Mouse (Mus musculus) lung, adult 2 months (tissue): ENCODE data around the gene Rab34. TPM values are rescaled to one million over a fixed set of nuclear protein-coding genes. Genes with fewer than 3 reads are reported as not detected.

Source experiments
- DNase-seq: peaks from one replicate; pipeline ENCODE4 v3.0.0; 2022
- H3K4me1 ChIP-seq: fragments of 200-500 bp; 2 replicates; pipeline ENCODE4 v1.6.1; 2011; ENCODE audit warnings: low read length; ENCODE audit not compliant: control insufficient read depth, insufficient read depth
- H3K4me3 ChIP-seq: fragments of 200-500 bp; replicated peaks from 2 replicates; pipeline ENCODE3; 2011; ENCODE audit warnings: low read depth, mild to moderate bottlenecking, control low read depth, low read length; ENCODE audit errors: extremely low read depth
- CTCF ChIP-seq: fragments of 200-500 bp; IDR thresholded peaks from 2 replicates; pipeline ENCODE4 v1.5.1; 2011; ENCODE audit warnings: mild to moderate bottlenecking, low read length, control low read depth; ENCODE audit not compliant: insufficient read depth
- POLR2A ChIP-seq: fragments of 200-500 bp; IDR thresholded peaks from 2 replicates; pipeline ENCODE4 v1.6.1; 2011; ENCODE audit warnings: low read depth, mild to moderate bottlenecking, control low read depth, low read length, borderline replicate concordance; ENCODE audit errors: extremely low read depth
- WGBS: fragments of 180-500 bp; shearing (Covaris S2); methylation state at CpG from one replicate; pipeline ENCODE4 v1.1.7; 2018; 5-methylcytosine and 5-hydroxymethylcytosine counted together
- polyA plus RNA-seq: library from polyadenylated mRNA; depleted of rRNA; stranded (reverse); fragments of >200 nt; gene quantifications from 2 replicates; pipeline ENCODE4 v1.2.3, GENCODE M21; 2012

Rab34 gene
- polyA plus RNA-seq, 1 experiment, result 45.4 TPM

DNA sequence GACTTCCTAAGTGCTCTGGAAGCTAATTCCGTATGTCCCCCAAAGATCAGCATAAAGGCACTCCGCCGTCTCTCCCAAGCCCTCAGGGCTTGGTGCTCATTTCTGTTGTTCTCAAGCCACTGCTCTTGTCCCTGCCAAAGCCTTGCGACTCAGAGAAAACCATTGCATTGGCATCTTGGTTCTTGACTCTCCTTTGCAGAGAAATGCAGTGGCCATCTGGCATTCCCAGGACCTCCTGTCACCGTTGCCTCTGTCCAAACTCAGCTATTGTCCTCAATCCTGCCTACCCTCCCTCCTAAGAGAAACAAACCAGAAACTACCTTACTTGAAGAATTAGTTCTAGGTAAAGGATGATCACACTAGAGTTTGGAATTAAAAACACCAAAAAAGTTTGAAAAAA, 32.6 kb upstream of the Rab34 start:
- TF ChIP-seq POLR2A, result no peak
- TF ChIP-seq CTCF, result no peak
- Histone ChIP-seq H3K4me1 (peaks cover 13% of the 10 kb centered on the region), H3K4me3 (no peak overlapping the region)
- 86% methylated on average over 5 of the region's 5 CpGs for WGBS
- no peak for DNase-seq

DNA sequence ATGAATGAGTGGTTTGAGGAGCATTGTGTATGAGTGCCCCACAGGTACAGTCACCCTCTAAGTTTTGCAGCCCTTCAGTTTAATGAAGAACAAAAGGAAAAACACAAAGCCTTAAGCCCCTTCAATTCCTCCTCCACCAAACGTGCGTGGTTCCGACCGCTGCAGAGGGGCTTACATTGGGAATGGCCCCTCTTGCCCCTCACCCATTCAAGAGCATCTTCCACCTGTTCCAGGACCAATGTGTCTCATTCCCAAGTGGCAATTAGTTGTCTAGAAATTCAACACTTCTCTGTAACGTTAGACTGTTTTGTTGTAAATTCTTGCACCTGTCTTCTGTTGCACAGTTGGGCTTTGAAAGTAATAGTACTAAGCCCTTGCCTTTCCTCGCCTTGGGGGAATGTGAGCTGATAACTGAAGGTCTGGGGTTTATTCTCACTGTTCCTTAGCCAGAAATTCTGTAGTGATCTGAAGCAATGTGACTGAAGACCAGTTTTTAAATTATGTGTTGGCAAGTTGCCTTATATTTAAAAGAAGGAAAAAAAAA, 32.0 kb upstream of the Rab34 start:
- DNase-seq, result no peak
- 82% methylated on average over 6 of the region's 6 CpGs for WGBS
- no peak overlapping the region for H3K4me3 ChIP-seq
- no peak for TF ChIP-seq CTCF
- TF ChIP-seq POLR2A, result no peak
- H3K4me1 ChIP-seq, result peaks cover 13% of the 10 kb centered on the region

DNA sequence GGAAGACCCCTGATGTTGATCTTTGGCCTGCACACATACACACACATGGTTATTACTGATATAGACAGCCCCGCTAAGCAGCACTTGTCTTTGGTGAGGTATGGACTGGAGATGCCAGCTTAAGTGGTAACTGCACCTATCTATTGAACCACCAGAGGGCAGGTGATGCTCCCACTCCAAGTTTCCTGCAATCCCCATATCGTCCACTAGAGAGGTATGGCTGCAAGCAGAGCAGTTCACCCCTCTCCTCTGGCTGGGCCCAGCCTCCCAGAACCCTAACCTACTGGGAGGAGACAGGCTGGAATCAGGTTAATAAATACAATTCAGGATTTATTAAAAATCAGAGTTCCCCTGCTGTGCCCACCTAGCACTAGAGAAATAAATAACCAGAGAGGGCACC, 29.1 kb upstream of the Rab34 start:
- H3K4me1 ChIP-seq, result peaks cover 7% of the 10 kb centered on the region
- H3K4me3 ChIP-seq, result no peak overlapping the region
- TF ChIP-seq POLR2A (no peak), CTCF (peak; percentile 100)
- 15% methylated on average over 2 of the region's 2 CpGs for WGBS
- DNase-seq, result peak; percentile 58

DNA sequence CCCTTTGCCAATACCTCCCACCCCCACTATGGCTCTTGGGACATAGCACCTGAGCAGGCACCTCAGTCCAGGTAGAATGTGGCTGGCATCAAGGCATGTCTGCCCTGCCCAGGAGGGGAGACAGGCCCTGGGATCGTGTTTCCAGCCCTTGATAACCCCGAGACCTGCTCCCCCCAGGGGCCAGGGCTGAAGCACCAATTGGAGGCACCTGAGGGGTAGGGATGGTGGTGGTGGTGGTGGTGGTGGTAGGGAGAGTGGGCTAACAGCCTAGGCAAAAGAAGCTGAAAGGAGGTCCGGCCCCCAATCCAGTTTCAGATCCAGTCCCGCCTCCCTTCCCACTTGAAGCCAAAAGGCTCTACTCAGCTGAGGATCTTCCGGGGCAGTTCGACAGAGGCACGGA, 28.7 kb upstream of the Rab34 start:
- Histone ChIP-seq H3K4me1 (peaks cover 9% of the 10 kb centered on the region), H3K4me3 (no peak overlapping the region)
- TF ChIP-seq POLR2A (no peak), CTCF (0 out of 2 replicates have a peak, but pooled peaks have one; percentile 2)
- no peak for DNase-seq
- WGBS, result 59% methylated on average over 7 of the region's 7 CpGs

DNA sequence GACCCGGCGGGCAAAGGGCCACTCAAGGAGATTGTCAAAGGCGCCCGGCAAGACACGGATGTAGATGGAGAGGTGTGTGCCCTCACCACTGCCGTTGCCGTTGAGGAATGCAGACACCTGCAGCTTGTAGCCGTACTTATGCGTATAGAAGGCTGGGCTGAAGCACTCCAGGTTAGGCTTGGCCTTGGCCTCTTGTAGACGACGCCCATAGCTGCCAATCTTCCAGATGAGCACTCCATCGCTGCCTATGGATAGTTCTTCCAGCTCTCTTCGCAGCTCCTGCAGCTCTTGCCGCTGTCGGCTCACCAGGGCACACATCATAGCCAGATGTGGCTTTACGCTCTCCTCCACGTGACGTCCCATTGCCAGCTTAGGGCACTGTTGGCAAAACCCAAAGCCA, 28.1 kb upstream of the Rab34 start:
- H3K4me3 ChIP-seq, result no peak overlapping the region
- DNase-seq, result no peak
- peaks cover 10% of the 10 kb centered on the region for H3K4me1 ChIP-seq
- TF ChIP-seq POLR2A, result no peak
- TF ChIP-seq CTCF, result no peak
- 71% methylated on average over 18 of the region's 18 CpGs for WGBS

DNA sequence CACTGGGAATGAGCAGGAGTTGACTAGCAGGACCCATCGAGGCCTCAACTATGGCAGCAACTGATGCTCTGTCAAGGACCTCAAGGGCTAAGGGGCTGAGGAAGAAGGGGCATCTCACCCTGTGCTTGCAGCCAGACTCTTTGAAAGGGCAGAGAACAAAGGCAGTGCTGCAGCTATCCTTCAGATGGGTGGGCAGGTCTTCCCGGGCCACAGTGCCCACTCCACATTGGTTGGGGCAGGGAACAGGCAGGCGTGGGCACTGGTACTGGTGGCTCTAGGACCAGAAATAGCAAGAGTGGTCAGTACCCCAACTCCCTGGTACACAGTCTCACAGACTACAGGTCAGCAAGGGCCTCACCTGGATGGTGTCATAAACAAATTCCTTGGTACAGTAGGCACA, 27.6 kb upstream of the Rab34 start:
- TF ChIP-seq POLR2A (no peak), CTCF (no peak)
- no peak overlapping the region for H3K4me3 ChIP-seq
- peaks cover 10% of the 10 kb centered on the region for H3K4me1 ChIP-seq
- DNase-seq, result no peak
- WGBS, result 71% methylated on average over 3 of the region's 3 CpGs

GRCm38 (mm10) chr11:78161169-78161568, 27.1 kb upstream of the Rab34 start:
- no peak for DNase-seq
- TF ChIP-seq POLR2A (no peak), CTCF (no peak)
- Histone ChIP-seq H3K4me1 (peaks cover 10% of the 10 kb centered on the region), H3K4me3 (no peak overlapping the region)
- WGBS, result 87% methylated on average over 14 of the region's 14 CpGs

DNA sequence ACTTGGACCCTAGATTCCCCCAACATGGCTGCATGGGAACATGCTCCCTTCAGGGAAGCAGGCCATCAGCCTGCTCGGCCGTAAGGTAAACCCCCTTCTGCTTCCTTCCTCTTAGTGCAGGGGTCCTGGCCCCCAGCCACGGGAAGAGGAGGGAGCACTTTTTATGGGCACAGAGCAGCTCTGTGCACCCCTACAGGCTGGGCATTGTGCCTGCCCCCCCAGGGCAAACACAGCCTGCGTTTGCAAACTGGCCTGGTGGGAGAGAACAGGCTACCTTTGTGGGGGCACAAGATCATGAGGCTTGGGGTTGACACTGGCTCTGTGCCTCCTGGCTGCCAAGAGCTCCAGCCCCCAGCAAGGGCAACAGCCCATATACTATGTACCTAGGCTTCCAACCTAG, 26.3 kb upstream of the Rab34 start:
- TF ChIP-seq CTCF (no peak), POLR2A (no peak)
- 28% methylated on average over 4 of the region's 4 CpGs for WGBS
- DNase-seq, result no peak
- H3K4me3 ChIP-seq, result no peak overlapping the region
- H3K4me1 ChIP-seq, result peaks cover 10% of the 10 kb centered on the region

DNA sequence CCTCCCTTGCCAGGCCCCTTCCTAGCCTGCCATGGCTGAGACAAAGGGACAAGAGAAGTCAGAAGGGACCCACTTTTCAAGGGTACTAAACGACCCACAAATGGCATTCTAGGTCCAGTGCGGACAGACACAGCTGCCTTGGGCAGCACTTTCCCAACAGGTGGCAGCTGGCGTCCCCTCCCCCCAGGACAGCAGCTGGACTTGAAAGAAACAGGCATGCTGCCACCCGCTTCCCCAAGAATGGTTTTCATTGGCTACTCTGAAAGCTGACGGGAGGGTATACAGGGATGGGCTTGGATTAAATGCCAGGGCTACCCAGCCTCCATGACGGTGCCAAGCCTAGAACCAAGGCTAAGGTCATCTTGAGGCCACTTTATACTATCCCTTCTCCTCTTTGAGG, 25.7 kb upstream of the Rab34 start:
- no peak for TF ChIP-seq CTCF
- TF ChIP-seq POLR2A, result no peak
- peaks cover 10% of the 10 kb centered on the region for H3K4me1 ChIP-seq
- 41% methylated on average over 6 of the region's 6 CpGs for WGBS

DNA sequence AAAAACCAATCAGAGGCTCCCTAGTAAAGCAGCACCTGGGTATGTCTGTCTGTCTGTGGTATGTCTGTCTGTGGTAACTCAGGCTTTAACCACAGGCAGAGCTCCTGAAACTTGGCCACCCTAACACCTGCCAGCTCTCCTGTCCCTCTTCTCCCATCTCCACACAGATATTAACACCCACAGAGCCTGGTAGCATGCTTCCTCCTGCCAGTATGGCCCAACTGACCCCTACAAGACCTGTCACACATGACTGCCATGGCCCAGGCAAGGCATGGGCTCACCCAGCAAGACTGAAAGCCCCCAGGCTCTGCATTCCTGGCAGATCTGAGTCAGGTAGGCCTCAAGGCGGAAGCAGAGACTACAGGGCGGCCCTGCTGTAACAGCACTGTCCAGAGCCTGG, 25.2 kb upstream of the Rab34 start:
- H3K4me3 ChIP-seq, result no peak overlapping the region
- 79% methylated on average over 2 of the region's 2 CpGs for WGBS
- no peak for DNase-seq
- peaks cover 10% of the 10 kb centered on the region for H3K4me1 ChIP-seq
- no peak for TF ChIP-seq CTCF
- no peak for TF ChIP-seq POLR2A

More for the DNA sequence above, 25.7 kb upstream of the Rab34 start:
- H3K4me3 ChIP-seq, result no peak overlapping the region
- no peak for DNase-seq
